Mouse (Mus musculus) lung, adult 2 months (tissue): ENCODE measurements around the gene Gtf3c1. TPM values are rescaled to one million over a fixed set of nuclear protein-coding genes. Genes with fewer than 3 reads are reported as not detected.

Source experiments
- DNase-seq: peaks from one replicate; pipeline ENCODE4 v3.0.0; 2022
- H3K4me1 ChIP-seq: fragments of 200-500 bp; 2 replicates; pipeline ENCODE4 v1.6.1; 2011; ENCODE audit warnings: low read length; ENCODE audit not compliant: control insufficient read depth, insufficient read depth
- H3K4me3 ChIP-seq: fragments of 200-500 bp; replicated peaks from 2 replicates; pipeline ENCODE3; 2011; ENCODE audit warnings: low read depth, mild to moderate bottlenecking, control low read depth, low read length; ENCODE audit errors: extremely low read depth
- CTCF ChIP-seq: fragments of 200-500 bp; IDR thresholded peaks from 2 replicates; pipeline ENCODE4 v1.5.1; 2011; ENCODE audit warnings: mild to moderate bottlenecking, low read length, control low read depth; ENCODE audit not compliant: insufficient read depth
- POLR2A ChIP-seq: fragments of 200-500 bp; IDR thresholded peaks from 2 replicates; pipeline ENCODE4 v1.6.1; 2011; ENCODE audit warnings: low read depth, mild to moderate bottlenecking, control low read depth, low read length, borderline replicate concordance; ENCODE audit errors: extremely low read depth
- WGBS: fragments of 180-500 bp; shearing (Covaris S2); methylation state at CpG from one replicate; pipeline ENCODE4 v1.1.7; 2018; 5-methylcytosine and 5-hydroxymethylcytosine counted together
- polyA plus RNA-seq: library from polyadenylated mRNA; depleted of rRNA; stranded (reverse); fragments of >200 nt; gene quantifications from 2 replicates; pipeline ENCODE4 v1.2.3, GENCODE M21; 2012; rRNA removed

The Gtf3c1 gene
- 61.9 and 68.4 TPM in 2 replicates for polyA plus RNA-seq

GRCm38 (mm10) chr7:125707593-125708022 lies at the start of gene Gtf3c1, which contains the start of gene D430042O09Rik:
Gene Gtf3c1, minus strand, starts transcription at chr7:125707780.
Gene D430042O09Rik, plus strand, starts transcription at chr7:125707888.
- peak; percentile 100 for DNase-seq
- peaks cover 12% of the 10 kb centered on the region; the same call in 1 of the 2 replicates for H3K4me1 ChIP-seq
- under 1% methylated on average over 45 of the region's 45 CpGs for WGBS
- no peak for TF ChIP-seq CTCF
- peak; percentile 79; the same call in 1 of the 2 replicates for TF ChIP-seq POLR2A
- H3K4me3 ChIP-seq = peak within 1 kb of the TSS; percentile 81

- H3K4me1 ChIP-seq = no peaks in the 10 kb centered on the region; the same call in 1 of the 2 replicates
- H3K4me3 ChIP-seq = no peak overlapping the region
- 41% methylated on average over 6 of the region's 6 CpGs for WGBS
- no peak for TF ChIP-seq POLR2A
- no peak for TF ChIP-seq CTCF
- no peak for DNase-seq
These were observed 49.2 kb upstream of the Gtf3c1 start for GRCm38 (mm10) chr7:125756806-125757205.

GRCm38 (mm10) chr7:125753326-125753715 lies 45.7 kb upstream of the Gtf3c1 start:
- DNase-seq = no peak
- Histone ChIP-seq H3K4me1 (no peaks in the 10 kb centered on the region; the same call in 1 of the 2 replicates), H3K4me3 (no peak overlapping the region)
- WGBS = 76% methylated on average over 3 of the region's 3 CpGs
- TF ChIP-seq CTCF (no peak), POLR2A (no peak)

GRCm38 (mm10) chr7:125752699-125753325 lies 45.2 kb upstream of the Gtf3c1 start:
- TF ChIP-seq POLR2A (no peak), CTCF (no peak)
- 71% methylated on average over 7 of the region's 7 CpGs for WGBS
- Histone ChIP-seq H3K4me1 (no peaks in the 10 kb centered on the region; the same call in 1 of the 2 replicates), H3K4me3 (no peak overlapping the region)
- DNase-seq = no peak

GRCm38 (mm10) chr7:125748186-125748585 lies 40.6 kb upstream of the Gtf3c1 start:
- Histone ChIP-seq H3K4me3 (no peak overlapping the region), H3K4me1 (no peaks in the 10 kb centered on the region)
- DNase-seq = no peak
- TF ChIP-seq POLR2A = no peak
- no peak for TF ChIP-seq CTCF
- WGBS = 61% methylated on average over 3 of the region's 3 CpGs

- TF ChIP-seq CTCF (no peak), POLR2A (no peak)
- no peak overlapping the region for H3K4me3 ChIP-seq
- DNase-seq = no peak
- WGBS = 68% methylated on average over 7 of the region's 7 CpGs
- no peaks in the 10 kb centered on the region for H3K4me1 ChIP-seq
These were observed 39.7 kb upstream of the Gtf3c1 start for GRCm38 (mm10) chr7:125747316-125747690.

GRCm38 (mm10) chr7:125746621-125747315 lies 39.2 kb upstream of the Gtf3c1 start:
- Histone ChIP-seq H3K4me3 (no peak overlapping the region), H3K4me1 (no peaks in the 10 kb centered on the region)
- no peak for DNase-seq
- WGBS = 93% methylated on average over 2 of the region's 2 CpGs
- TF ChIP-seq CTCF (no peak), POLR2A (no peak)

GRCm38 (mm10) chr7:125744774-125745173 lies 37.2 kb upstream of the Gtf3c1 start:
- Histone ChIP-seq H3K4me3 (no peak overlapping the region), H3K4me1 (no peaks in the 10 kb centered on the region; the same call in 1 of the 2 replicates)
- TF ChIP-seq POLR2A = no peak
- TF ChIP-seq CTCF = no peak
- 48% methylated on average over 1 of the region's 1 CpGs for WGBS
- DNase-seq = no peak

GRCm38 (mm10) chr7:125741271-125741703 lies 33.7 kb upstream of the Gtf3c1 start:
- TF ChIP-seq POLR2A (no peak), CTCF (no peak)
- DNase-seq = no peak
- H3K4me1 ChIP-seq = no peaks in the 10 kb centered on the region; the same call in 1 of the 2 replicates
- WGBS = 14% methylated on average over 1 of the region's 1 CpGs
- H3K4me3 ChIP-seq = no peak overlapping the region
